Mouse (Mus musculus): ENCODE measurements around the gene Rab5b. TPM values are rescaled to one million over a fixed set of nuclear protein-coding genes. Genes with fewer than 3 reads are reported as not detected.
A peak's percentile ranks its signal among the peaks of the same experiment; 100 is the strongest.

Rab5b gene
- polyA plus RNA-seq, 1 experiment = 118 TPM

GRCm38 (mm10) chr10:128700712-128701111, 4.6 kb upstream of the Rab5b start:
- DNase-seq (ENCODE audit: extremely low spot score in 1 of 2, low spot score in 1 of 2) = no peak

- DNase-seq (ENCODE audit: extremely low spot score in 1 of 2, low spot score in 1 of 2) = no peak
Measured at GRCm38 (mm10) chr10:128699611-128700010, 3.5 kb upstream of the Rab5b start.

- DNase-seq (ENCODE audit: extremely low spot score in 1 of 2, low spot score in 1 of 2) = no peak
Measured at GRCm38 (mm10) chr10:128699006-128699405, 2.9 kb upstream of the Rab5b start.

GRCm38 (mm10) chr10:128697072-128697725, 1.1 kb upstream of the Rab5b start:
- no peak for DNase-seq (ENCODE audit: extremely low spot score in 1 of 2, low spot score in 1 of 2)

GRCm38 (mm10) chr10:128695411-128695991, 563 bp downstream of the Rab5b start:
- DNase-seq (ENCODE audit: extremely low spot score in 1 of 2, low spot score in 1 of 2) = no peak

GRCm38 (mm10) chr10:128674469-128675008, 21.5 kb downstream of the Rab5b start:
- DNase-seq (ENCODE audit: extremely low spot score in 1 of 2, low spot score in 1 of 2) = peak in 1 of 2 experiments; percentile 65

- DNase-seq (ENCODE audit: extremely low spot score in 1 of 2, low spot score in 1 of 2) = peak; percentile 67 to 77
Measured at GRCm38 (mm10) chr10:128673763-128674468, 22.1 kb downstream of the Rab5b start, which contains the start of gene Suox. TSS of gene Suox (minus strand) at chr10:128674073.

GRCm38 (mm10) chr10:128671148-128671547, 24.9 kb downstream of the Rab5b start:
- DNase-seq (ENCODE audit: extremely low spot score in 1 of 2, low spot score in 1 of 2) = no peak

- DNase-seq (ENCODE audit: extremely low spot score in 1 of 2, low spot score in 1 of 2) = peak in 1 of 2 experiments; percentile 72
Measured at GRCm38 (mm10) chr10:128668790-128669672, 27.0 kb downstream of the Rab5b start.

GRCm38 (mm10) chr10:128665806-128666205, 30.3 kb downstream of the Rab5b start:
- no peak for DNase-seq (ENCODE audit: extremely low spot score in 1 of 2, low spot score in 1 of 2)

- no peak for DNase-seq (ENCODE audit: extremely low spot score in 1 of 2, low spot score in 1 of 2)
Measured at GRCm38 (mm10) chr10:128665307-128665706, 30.8 kb downstream of the Rab5b start.

- DNase-seq (ENCODE audit: extremely low spot score in 1 of 2, low spot score in 1 of 2) = no peak
Measured at GRCm38 (mm10) chr10:128664808-128665207, 31.3 kb downstream of the Rab5b start.

- no peak for DNase-seq (ENCODE audit: extremely low spot score in 1 of 2, low spot score in 1 of 2)
Measured at GRCm38 (mm10) chr10:128663441-128664220, 32.4 kb downstream of the Rab5b start.

GRCm38 (mm10) chr10:128662465-128662864, 33.6 kb downstream of the Rab5b start:
- DNase-seq (ENCODE audit: extremely low spot score in 1 of 2, low spot score in 1 of 2) = no peak

- DNase-seq (ENCODE audit: extremely low spot score in 1 of 2, low spot score in 1 of 2) = no peak
Measured at GRCm38 (mm10) chr10:128659490-128659889, 36.6 kb downstream of the Rab5b start.

GRCm38 (mm10) chr10:128657844-128658243, 38.2 kb downstream of the Rab5b start:
- DNase-seq (ENCODE audit: extremely low spot score in 1 of 2, low spot score in 1 of 2) = no peak

- no peak for DNase-seq (ENCODE audit: extremely low spot score in 1 of 2, low spot score in 1 of 2)
Measured at GRCm38 (mm10) chr10:128656731-128657130, 39.3 kb downstream of the Rab5b start.

- no peak for DNase-seq (ENCODE audit: extremely low spot score in 1 of 2, low spot score in 1 of 2)
Measured at GRCm38 (mm10) chr10:128655254-128655653, 40.8 kb downstream of the Rab5b start.

- no peak for DNase-seq (ENCODE audit: extremely low spot score in 1 of 2, low spot score in 1 of 2)
Measured at GRCm38 (mm10) chr10:128653866-128654265, 42.2 kb downstream of the Rab5b start.

Measured in frontal cortex, adult 2 months (tissue).